Mouse (Mus musculus) kidney, adult 2 months (tissue): ENCODE measurements at regions not wholly inside any gene's neighbourhood (a gene's known extent, or its start where the extent isn't known, plus 50 kb on each side); places are given as distances from the start of the nearest gene placed in this dataset.

Experiments used
- CTCF ChIP-seq: fragments of 200-500 bp; conservative IDR thresholded peaks from 2 replicates; pipeline ENCODE4 v1.5.1; 2011; ENCODE audit warnings: low read depth, mild to moderate bottlenecking, control low read depth, low read length, moderate library complexity, mixed read lengths; ENCODE audit not compliant: insufficient read depth, insufficient read length
- POLR2A ChIP-seq: fragments of 200-500 bp; IDR thresholded peaks from one replicate; pipeline ENCODE4 v1.6.1; 2011; ENCODE audit warnings: low read depth, low read length, control low read depth

GRCm38 (mm10) chr9:27558286-27558685 is 161.7 kb downstream of the Spata19 start:
- TF ChIP-seq CTCF: no peak
- no peak for TF ChIP-seq POLR2A
